Mouse (Mus musculus) spleen, adult 2 months (tissue): Measurements from ENCODE around the gene Slc25a54.

Source experiments
- CTCF ChIP-seq: fragments of 200-500 bp; IDR thresholded peaks from 2 replicates; pipeline ENCODE4 v1.5.1; 2011; ENCODE audit warnings: mild to moderate bottlenecking, inconsistent platforms; ENCODE audit not compliant: insufficient read depth, insufficient read length, insufficient replicate concordance; ENCODE audit errors: extremely low read depth
- POLR2A ChIP-seq: fragments of 200-500 bp; IDR thresholded peaks from 2 replicates; pipeline ENCODE4 v1.6.1; 2011; ENCODE audit warnings: low read depth, low read length, inconsistent platforms

- TF ChIP-seq CTCF (no peak), POLR2A (no peak)
These were observed 43.8 kb downstream of the Slc25a54 start for GRCm38 (mm10) chr3:109124091-109124490.
